Mouse (Mus musculus) ES-E14 (cell line): Measurements from ENCODE around the gene Scn4b.

Experiments used
- CHD2 ChIP-seq: IDR thresholded peaks from 2 replicates; pipeline ENCODE4 v1.6.1; 2014; ENCODE audit warnings: mild to moderate bottlenecking, low read depth, low read length, inconsistent platforms
- HCFC1 ChIP-seq: IDR thresholded peaks from 2 replicates; pipeline ENCODE4 v1.6.1; 2012; ENCODE audit warnings: low read length, inconsistent platforms, borderline replicate concordance; ENCODE audit not compliant: insufficient read depth
- ZC3H11A ChIP-seq: IDR thresholded peaks from 2 replicates; pipeline ENCODE4 v1.6.1; 2012; ENCODE audit warnings: low read depth, mild to moderate bottlenecking, inconsistent platforms, low read length, borderline replicate concordance
- ZNF384 ChIP-seq: IDR thresholded peaks from 2 replicates; pipeline ENCODE4 v1.6.1; 2012; ENCODE audit warnings: low read depth, low read length, inconsistent platforms

GRCm38 (mm10) chr9:45142686-45143085 lies 4.5 kb downstream of the Scn4b start:
- TF ChIP-seq ZNF384 (no peak), ZC3H11A (no peak), CHD2 (no peak), HCFC1 (no peak)
